Mouse (Mus musculus): ENCODE results near the gene Zfp541. TPM values are rescaled to one million over a fixed set of nuclear protein-coding genes. Genes with fewer than 3 reads are reported as not detected.

Zfp541 gene
- polyA plus RNA-seq, 1 experiment from 2014 or later: 0.04 TPM

- peaks cover 50% of the 10 kb centered on the region for H3K4me1 ChIP-seq (replicated peaks)
- under 1% methylated on average over 67 of the region's 68 CpGs for WGBS
- peak within 1 kb of the TSS; percentile 99 for H3K9ac ChIP-seq
- H3K36me3 ChIP-seq: peaks cover 7% of the 10 kb centered on the region; the same call in 1 of the 2 replicates
- H3K27ac ChIP-seq (replicated peaks): peak within 1 kb of the TSS; percentile 87
- peaks cover 13% of the 10 kb centered on the region for H3K27me3 ChIP-seq
- peak within 1 kb of the TSS; percentile 98 for H3K4me2 ChIP-seq
- H3K9me3 ChIP-seq: no peaks in the 10 kb centered on the region
- ATAC-seq (ENCODE audit: low read depth): peak; percentile 98
- peak within 1 kb of the TSS; percentile 98 for H3K4me3 ChIP-seq
Measured at GRCm38 (mm10) chr7:16098021-16099017, 36.7 kb downstream of the Zfp541 start, which contains the start of gene Napa. TSS of gene Napa (plus strand) at chr7:16098458.

- ATAC-seq (ENCODE audit: low read depth): no peak
- 88% methylated on average over 4 of the region's 4 CpGs for WGBS
- peaks cover 3% of the 10 kb centered on the region; the same call in 1 of the 2 replicates for H3K27me3 ChIP-seq
- H3K9ac ChIP-seq: peak overlapping the region; percentile 99
- H3K9me3 ChIP-seq: no peaks in the 10 kb centered on the region
- H3K27ac ChIP-seq (replicated peaks): no peak overlapping the region
- peak overlapping the region; percentile 98 for H3K4me3 ChIP-seq
- peak overlapping the region; percentile 98 for H3K4me2 ChIP-seq
- H3K4me1 ChIP-seq (replicated peaks): peaks cover 66% of the 10 kb centered on the region
- peaks cover 11% of the 10 kb centered on the region; the same call in 1 of the 2 replicates for H3K36me3 ChIP-seq
Measured at GRCm38 (mm10) chr7:16099901-16100300, 38.3 kb downstream of the Zfp541 start.

DNA sequence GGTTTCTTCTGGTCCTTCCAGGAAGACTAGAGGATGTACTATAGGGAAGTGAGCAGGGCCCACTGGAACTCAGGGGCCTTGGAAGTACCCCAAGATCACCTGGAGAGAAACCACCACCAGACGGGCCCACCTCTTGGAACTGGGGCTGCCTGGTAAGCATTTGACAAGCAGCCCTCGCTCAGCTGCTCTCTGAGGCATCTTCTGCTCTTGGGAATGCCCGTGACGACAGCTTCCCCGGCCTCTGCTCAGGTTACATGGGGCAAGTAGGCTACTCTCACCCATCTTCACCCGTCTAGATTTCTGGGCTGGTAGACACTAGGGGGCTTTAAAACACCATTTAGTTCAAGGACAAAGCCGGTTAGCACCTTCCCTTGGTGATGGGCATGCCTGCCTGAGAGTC is 39.5 kb downstream of the Zfp541 start:
- no peak overlapping the region for H3K4me2 ChIP-seq
- H3K4me3 ChIP-seq: no peak overlapping the region
- peak overlapping the region; percentile 59 for H3K9ac ChIP-seq
- no peaks in the 10 kb centered on the region for H3K9me3 ChIP-seq
- WGBS: 79% methylated on average over 7 of the region's 7 CpGs
- H3K36me3 ChIP-seq: peaks cover 20% of the 10 kb centered on the region; the same call in 1 of the 2 replicates
- no peak for ATAC-seq (ENCODE audit: low read depth)
- peaks cover 71% of the 10 kb centered on the region for H3K4me1 ChIP-seq (replicated peaks)
- H3K27ac ChIP-seq (replicated peaks): no peak overlapping the region
- H3K27me3 ChIP-seq: no peaks in the 10 kb centered on the region

- no peaks in the 10 kb centered on the region for H3K9me3 ChIP-seq
- peaks cover 71% of the 10 kb centered on the region for H3K4me1 ChIP-seq (replicated peaks)
- H3K27me3 ChIP-seq: no peaks in the 10 kb centered on the region
- WGBS: 66% methylated on average over 15 of the region's 15 CpGs
- H3K4me3 ChIP-seq: no peak overlapping the region
- peak overlapping the region; percentile 59 for H3K9ac ChIP-seq
- H3K27ac ChIP-seq (replicated peaks): peak overlapping the region; percentile 42
- H3K4me2 ChIP-seq: no peak overlapping the region
- peaks cover 20% of the 10 kb centered on the region; the same call in 1 of the 2 replicates for H3K36me3 ChIP-seq
- ATAC-seq (ENCODE audit: low read depth): no peak
Measured at GRCm38 (mm10) chr7:16101726-16102475, 40.3 kb downstream of the Zfp541 start.

DNA sequence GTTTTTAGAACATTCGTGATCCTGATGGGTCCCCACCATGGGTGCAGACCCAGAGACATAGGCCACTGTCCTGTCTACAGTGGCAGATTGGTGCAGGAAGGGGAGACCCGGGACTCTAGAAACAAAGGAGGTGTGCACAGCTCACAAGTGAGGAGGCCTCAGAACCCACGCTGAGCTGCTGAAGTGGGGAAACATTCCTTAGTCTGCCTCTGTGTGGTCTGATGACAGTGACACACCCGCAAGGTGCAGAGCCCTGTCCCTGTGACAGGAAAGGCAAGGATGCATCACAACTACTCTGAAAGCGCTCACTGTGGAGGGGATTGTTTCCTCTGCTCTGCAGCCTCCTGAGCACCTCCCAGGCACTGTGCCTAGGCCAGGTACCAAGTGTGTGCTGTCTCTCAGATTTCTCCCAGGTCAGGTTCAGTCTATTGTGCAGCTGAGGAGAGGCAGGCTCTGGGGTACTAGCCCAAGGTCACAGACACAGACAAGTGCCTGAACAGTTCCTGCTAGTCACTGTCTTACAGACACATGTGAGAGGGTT is 41.1 kb downstream of the Zfp541 start:
- ATAC-seq (ENCODE audit: low read depth): no peak
- no peaks in the 10 kb centered on the region for H3K27me3 ChIP-seq
- peaks cover 28% of the 10 kb centered on the region for H3K36me3 ChIP-seq
- no peaks in the 10 kb centered on the region for H3K9me3 ChIP-seq
- peak overlapping the region; percentile 59 for H3K9ac ChIP-seq
- H3K4me3 ChIP-seq: no peak overlapping the region
- H3K4me2 ChIP-seq: no peak overlapping the region
- WGBS: 84% methylated on average over 5 of the region's 5 CpGs
- H3K4me1 ChIP-seq (replicated peaks): peaks cover 68% of the 10 kb centered on the region
- H3K27ac ChIP-seq (replicated peaks): peak overlapping the region; percentile 78

DNA sequence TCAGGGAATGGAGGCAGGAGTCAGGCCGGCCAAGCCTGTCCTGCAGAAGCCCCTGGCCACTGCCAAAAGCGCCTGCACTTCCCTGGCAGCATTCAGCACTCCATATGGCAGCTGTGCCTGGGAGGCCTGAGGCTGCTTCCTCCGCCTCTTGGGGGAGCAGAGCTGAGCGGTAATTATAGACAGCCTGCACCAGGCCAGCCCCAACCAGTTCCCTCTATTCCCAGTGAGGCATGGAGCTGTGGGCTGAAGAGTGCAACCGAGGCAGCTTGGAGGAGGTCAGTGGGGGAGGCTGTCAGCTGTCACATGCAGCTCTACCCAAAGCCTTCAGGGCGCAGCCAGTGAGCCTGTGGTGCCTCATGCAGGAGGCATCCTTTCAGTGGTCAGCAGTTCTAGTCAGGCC is 42.1 kb downstream of the Zfp541 start:
- 48% methylated on average over 6 of the region's 6 CpGs for WGBS
- no peaks in the 10 kb centered on the region for H3K27me3 ChIP-seq
- H3K9ac ChIP-seq: peak overlapping the region; percentile 59
- no peak overlapping the region for H3K4me3 ChIP-seq
- no peaks in the 10 kb centered on the region for H3K9me3 ChIP-seq
- H3K27ac ChIP-seq (replicated peaks): peak overlapping the region; percentile 78
- peak; percentile 59 for ATAC-seq (ENCODE audit: low read depth)
- H3K36me3 ChIP-seq: peaks cover 38% of the 10 kb centered on the region
- H3K4me1 ChIP-seq (replicated peaks): peaks cover 66% of the 10 kb centered on the region
- 0 out of 2 replicates have a peak overlapping the region, but pooled peaks have one; percentile 0 for H3K4me2 ChIP-seq

- peak overlapping the region; percentile 59 for H3K9ac ChIP-seq
- whole genome bisulfite sequencing: 86% methylated on average over 7 of the region's 7 CpGs
- H3K4me2 ChIP-seq: no peak overlapping the region
- peaks cover 55% of the 10 kb centered on the region for H3K4me1 ChIP-seq (replicated peaks)
- peak overlapping the region; percentile 78 for H3K27ac ChIP-seq (replicated peaks)
- H3K4me3 ChIP-seq: no peak overlapping the region
- H3K36me3 ChIP-seq: peaks cover 48% of the 10 kb centered on the region
- H3K27me3 ChIP-seq: no peaks in the 10 kb centered on the region
- H3K9me3 ChIP-seq: no peaks in the 10 kb centered on the region
- ATAC-seq (ENCODE audit: low read depth): no peak
Measured at GRCm38 (mm10) chr7:16104611-16105388, 43.2 kb downstream of the Zfp541 start.

DNA sequence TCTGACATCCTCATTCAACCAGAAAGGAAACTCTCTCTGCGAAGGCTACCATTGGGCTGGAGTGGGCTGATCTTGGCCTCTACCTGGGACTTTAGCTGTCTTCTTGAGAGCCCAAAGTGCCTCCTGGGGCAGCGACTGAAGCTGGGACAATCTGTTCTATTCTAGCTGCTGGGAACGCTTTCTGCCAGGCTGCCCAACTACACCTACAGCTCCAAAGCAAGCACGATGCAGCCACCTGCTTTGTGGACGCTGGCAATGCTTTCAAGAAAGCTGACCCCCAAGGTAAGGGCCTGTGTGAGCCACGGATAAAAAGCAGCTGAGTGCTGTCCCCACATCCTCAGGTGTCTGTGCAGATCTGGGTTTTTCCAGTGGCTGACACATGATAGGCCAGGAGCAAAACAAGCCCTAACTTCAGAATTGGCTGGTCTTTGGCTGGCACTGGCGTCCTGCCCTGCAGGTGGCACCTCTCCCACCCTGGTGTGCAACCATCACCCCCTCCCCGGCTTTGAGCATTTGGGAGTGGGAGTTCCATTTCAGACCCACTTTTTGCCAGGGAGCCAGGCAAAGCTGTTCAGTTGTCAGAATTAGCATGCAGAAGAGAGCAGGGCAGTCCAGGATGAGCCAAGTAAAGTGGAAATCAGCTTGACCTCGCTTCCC is 47.4 kb downstream of the Zfp541 start:
- no peak overlapping the region for H3K9ac ChIP-seq
- H3K9me3 ChIP-seq: no peaks in the 10 kb centered on the region
- WGBS: 92% methylated on average over 9 of the region's 9 CpGs
- H3K4me3 ChIP-seq: no peak overlapping the region
- H3K36me3 ChIP-seq: peaks cover 83% of the 10 kb centered on the region
- H3K27me3 ChIP-seq: no peaks in the 10 kb centered on the region
- ATAC-seq (ENCODE audit: low read depth): no peak
- no peak overlapping the region for H3K4me2 ChIP-seq
- no peak overlapping the region for H3K27ac ChIP-seq (replicated peaks)
- H3K4me1 ChIP-seq (replicated peaks): peaks cover 24% of the 10 kb centered on the region

- no peak overlapping the region for H3K27ac ChIP-seq (replicated peaks)
- H3K9ac ChIP-seq: no peak overlapping the region
- no peak for ATAC-seq (ENCODE audit: low read depth)
- 95% methylated on average over 8 of the region's 8 CpGs for WGBS
- no peaks in the 10 kb centered on the region for H3K9me3 ChIP-seq
- H3K4me3 ChIP-seq: no peak overlapping the region
- H3K4me1 ChIP-seq (replicated peaks): peaks cover 13% of the 10 kb centered on the region
- no peak overlapping the region for H3K4me2 ChIP-seq
- H3K27me3 ChIP-seq: no peaks in the 10 kb centered on the region
- H3K36me3 ChIP-seq: peaks cover 89% of the 10 kb centered on the region
Measured at GRCm38 (mm10) chr7:16110158-16110557, 48.5 kb downstream of the Zfp541 start.

- WGBS: 88% methylated on average over 7 of the region's 7 CpGs
- Histone ChIP-seq H3K4me2 (no peak overlapping the region), H3K27me3 (no peaks in the 10 kb centered on the region), H3K4me3 (no peak overlapping the region), H3K9me3 (no peaks in the 10 kb centered on the region), H3K4me1 (replicated peaks) (peaks cover 10% of the 10 kb centered on the region), H3K36me3 (peaks cover 95% of the 10 kb centered on the region), H3K27ac (replicated peaks) (peak overlapping the region; percentile 56), H3K9ac (peak overlapping the region; percentile 41)
- ATAC-seq (ENCODE audit: low read depth): no peak
Measured at GRCm38 (mm10) chr7:16111284-16112090, 49.9 kb downstream of the Zfp541 start.

All from neural tube, embryonic 13.5 days (tissue).